Mouse (Mus musculus) embryonic facial prominence, embryonic 13.5 days (tissue): ENCODE results near the gene Pde4dip. TPM values are rescaled to one million over a fixed set of nuclear protein-coding genes. Genes with fewer than 3 reads are reported as not detected.

Source experiments
- microRNA-seq: library from miRNA; unstranded; fragments of <30 nt; microRNA quantifications from one replicate; pipeline ENCODE4, GENCODE M21; 2016
- polyA plus RNA-seq: library from polyadenylated mRNA; unstranded; fragments of >200 nt; fragmentation: Nextera tagmentation; extraction: Ambion mirVana; gene quantifications from 2 replicates; pipeline ENCODE4 v1.2.1, GENCODE M21; 2015

Pde4dip gene
- polyA plus RNA-seq, 1 experiment from 2014 or later = 21.9 TPM

Small RNA genes within 50 kb of the gene (microRNA-seq; reads per million reads assigned to microRNA genes)
- not detected for gene Mir7225

Other genes with a start within 250 kb of the Pde4dip start
- gene Prkab2, start 230.5 kb downstream of the Pde4dip start, polyA plus RNA-seq = 6.7 and 7.0 TPM in 2 replicates
- gene Gm17651, start 214.0 kb downstream of the Pde4dip start, polyA plus RNA-seq = not detected in 2 replicates
- 141 and 145 TPM in 2 replicates for gene Sec22b, start 12.5 kb upstream of the Pde4dip start, polyA plus RNA-seq
- 35.4 and 37.8 TPM in 2 replicates for gene Notch2, start 124.8 kb upstream of the Pde4dip start, polyA plus RNA-seq